In genomic region chr9:63613569-63613968, GRCm38 (mm10) we compare ENCODE assay signal across 10 mouse cellular contexts. TPM values are rescaled to one million over a fixed set of nuclear protein-coding genes. Genes with fewer than 3 reads are reported as not detected.
A peak's percentile ranks its signal among the peaks of the same experiment; 100 is the strongest.
DNase-seq lines count a peak whose midpoint lies in the region; ATAC-seq and TF ChIP-seq lines count a peak whose summit lies in the region.
"Had no signal": no experiment of that assay in that cellular context is flagged by ENCODE, and none has a peak within 500 bp of the region (broad histone marks: within the 10 kb centered on the region; RNA-seq: fewer than 3 reads in every experiment).

No protein-coding gene starts in this region.

- no peaks in the 10 kb centered on the region for H3K27me3 ChIP-seq in lung, embryonic 16.5 days (ENCODE audit: control insufficient read depth, insufficient read depth, low read depth, low read length)
- no peaks in the 10 kb centered on the region for H3K27me3 ChIP-seq in embryonic facial prominence, embryonic 11.5 days (ENCODE audit: control insufficient read depth, insufficient read depth, low read length)
- H3K27me3 ChIP-seq in hindbrain, postnatal 0 days (ENCODE audit: insufficient read depth, low read length): no peaks in the 10 kb centered on the region

- peaks cover 39% of the 10 kb centered on the region for H3K4me1 ChIP-seq in lung, embryonic 16.5 days (replicated peaks; ENCODE audit: control insufficient read depth, insufficient read depth, low read length)
- H3K4me1 ChIP-seq in lung, adult 2 months (ENCODE audit: control insufficient read depth, insufficient read depth, low read length): peaks cover 13% of the 10 kb centered on the region
- H3K4me1 ChIP-seq in embryonic facial prominence, embryonic 11.5 days (ENCODE audit: control insufficient read depth, insufficient read depth, low read length): peaks cover 7% of the 10 kb centered on the region
- peaks cover 13% of the 10 kb centered on the region; the same call in 1 of the 2 replicates for H3K4me1 ChIP-seq in hindbrain, postnatal 0 days (ENCODE audit: insufficient read depth, low read length)

- H3K9ac ChIP-seq in lung, embryonic 16.5 days (ENCODE audit: low read length): 0 out of 2 replicates have a peak overlapping the region, but pooled peaks have one; percentile 29
- H3K9ac ChIP-seq in embryonic facial prominence, embryonic 11.5 days (replicated peaks; ENCODE audit: low read length): peak overlapping the region; percentile 25; the same call in 1 of the 2 replicates
- H3K9ac ChIP-seq in hindbrain, postnatal 0 days (replicated peaks; ENCODE audit: low read length): no peak overlapping the region

- peak; percentile 29 for ATAC-seq in lung, embryonic 16.5 days (ENCODE audit: low read depth)
- peak; percentile 54; the same call in 1 of the 2 replicates for ATAC-seq in embryonic facial prominence, embryonic 11.5 days (replicated peaks; ENCODE audit: insufficient number of reproducible peaks, low FRiP score, low TSS enrichment, low read depth)
- ATAC-seq in hindbrain, postnatal 0 days: 0 out of 2 replicates have a peak, but pooled peaks have one; percentile 40

- no peaks in the 10 kb centered on the region for H3K9me3 ChIP-seq in lung, embryonic 16.5 days (ENCODE audit: control insufficient read depth, low read length)
- no peaks in the 10 kb centered on the region for H3K9me3 ChIP-seq in embryonic facial prominence, embryonic 11.5 days (replicated peaks; ENCODE audit: control insufficient read depth, low read length)
- no peaks in the 10 kb centered on the region for H3K9me3 ChIP-seq in hindbrain, postnatal 0 days (ENCODE audit: low read length)

- peaks cover 11% of the 10 kb centered on the region for H3K36me3 ChIP-seq in lung, embryonic 16.5 days (ENCODE audit: control insufficient read depth, insufficient read depth, low read length)
- H3K36me3 ChIP-seq in embryonic facial prominence, embryonic 11.5 days (replicated peaks; ENCODE audit: control insufficient read depth, insufficient read depth, low read depth, low read length): peaks cover 3% of the 10 kb centered on the region; the same call in 1 of the 2 replicates
- H3K36me3 ChIP-seq in hindbrain, postnatal 0 days (ENCODE audit: insufficient read depth, low read length): peaks cover 16% of the 10 kb centered on the region; the same call in 1 of the 2 replicates

- no peak for TF ChIP-seq POLR2A in lung, adult 2 months (IDR thresholded peaks at IDR 0.05; ENCODE audit: borderline replicate concordance, extremely low read depth, low read depth, low read length)

- no peak for TF ChIP-seq CTCF in lung, adult 2 months (IDR thresholded peaks at IDR 0.05; ENCODE audit: insufficient read depth, low read length)
- TF ChIP-seq CTCF in hindbrain, postnatal 0 days (IDR thresholded peaks at IDR 0.05; ENCODE audit: low read depth): no peak

- peak overlapping the region; percentile 51 for H3K4me2 ChIP-seq in lung, embryonic 16.5 days (ENCODE audit: low read depth, low read length)
- H3K4me2 ChIP-seq in embryonic facial prominence, embryonic 11.5 days (ENCODE audit: low read depth, low read length): no peak overlapping the region
- 0 out of 2 replicates have a peak overlapping the region, but pooled peaks have one; percentile 3 for H3K4me2 ChIP-seq in hindbrain, postnatal 0 days (ENCODE audit: low read depth, low read length)

- no peak for DNase-seq in lung, adult 2 months
- DNase-seq in embryonic facial prominence, embryonic 11.5 days (ENCODE audit: low spot score): no peak
- no peak for DNase-seq in hindbrain, postnatal 0 days (ENCODE audit: low spot score)
- peak; percentile 31 for DNase-seq in retina, postnatal 1 day
- DNase-seq in right cerebral cortex, adult 2 months (ENCODE audit: low spot score in 2 of 2): no peak
- DNase-seq in Muller cell, postnatal 12 days (ENCODE audit: inconsistent ontology term): no peak
- DNase-seq: cerebellum, postnatal 25 days; gastrocnemius, postnatal 25 days; layer of hippocampus, adult 9-11 months had no signal

- 17% methylated on average over 1 of the region's 1 CpGs for WGBS in lung, embryonic 16.5 days
- WGBS in lung, adult 2 months: 26% methylated on average over 1 of the region's 1 CpGs
- WGBS in embryonic facial prominence, embryonic 11.5 days: 26% methylated on average over 1 of the region's 1 CpGs
- WGBS in hindbrain, postnatal 0 days: 21% methylated on average over 1 of the region's 1 CpGs

- H3K27ac ChIP-seq in lung, embryonic 16.5 days (ENCODE audit: low read length): peak overlapping the region; percentile 80
- H3K27ac ChIP-seq in embryonic facial prominence, embryonic 11.5 days (replicated peaks; ENCODE audit: low read depth, low read length): no peak overlapping the region
- H3K27ac ChIP-seq in hindbrain, postnatal 0 days: 0 out of 2 replicates have a peak overlapping the region, but pooled peaks have one; percentile 6

- H3K4me3 ChIP-seq in lung, embryonic 16.5 days (ENCODE audit: low read length): no peak overlapping the region
- H3K4me3 ChIP-seq in lung, adult 2 months (replicated peaks; ENCODE audit: extremely low read depth, low read depth, low read length): no peak overlapping the region
- H3K4me3 ChIP-seq in embryonic facial prominence, embryonic 11.5 days (ENCODE audit: low read depth, low read length): no peak overlapping the region
- no peak overlapping the region for H3K4me3 ChIP-seq in hindbrain, postnatal 0 days (ENCODE audit: low read length)

RNA-seq across cellular contexts. Expression of gene Aagab, which starts 11.1 kb away (rescaled TPM):
- 30.1 and 31.1 TPM in 2 replicates for polyA plus RNA-seq in lung, embryonic 16.5 days (2015; fragmentation: Nextera tagmentation; extraction: Ambion mirVana)
- 9.5 and 10.9 TPM in 2 replicates for polyA plus RNA-seq in lung, adult 2 months (2012; rRNA removed)
- 33.5 and 37.4 TPM in 2 replicates for polyA plus RNA-seq in embryonic facial prominence, embryonic 11.5 days (2014; fragmentation: Nextera tagmentation; extraction: Ambion mirVana)
- 30.9 and 37.0 TPM in 2 replicates for total RNA-seq in hindbrain, postnatal 0 days (2014; rRNA removed)
- polyA plus RNA-seq in hindbrain, postnatal 0 days (2015; fragmentation: Nextera tagmentation; extraction: Ambion mirVana): 51.9 and 55.2 TPM in 2 replicates

RNA-seq across cellular contexts. Expression of gene Iqch, which starts 11.3 kb away (rescaled TPM):
- 0.21 and 0.53 TPM in 2 replicates for polyA plus RNA-seq in lung, embryonic 16.5 days (2015; fragmentation: Nextera tagmentation; extraction: Ambion mirVana)
- 0.07 and 0.11 TPM in 2 replicates for polyA plus RNA-seq in lung, adult 2 months (2012; rRNA removed)
- 0.17 TPM in 1 of 2 replicates, not detected in the other for polyA plus RNA-seq in embryonic facial prominence, embryonic 11.5 days (2014; fragmentation: Nextera tagmentation; extraction: Ambion mirVana)
- total RNA-seq in hindbrain, postnatal 0 days (2014; rRNA removed): 0.26 TPM in 1 of 2 replicates, not detected in the other
- 0.18 TPM in 2 replicates for polyA plus RNA-seq in hindbrain, postnatal 0 days (2015; fragmentation: Nextera tagmentation; extraction: Ambion mirVana)
- total RNA-seq: gastrocnemius, postnatal 25 days had no signal
